Mouse (Mus musculus) urinary bladder, postnatal 4 days (tissue): ENCODE results near the gene Tatdn2.
"Not testable (repeated sequence)": the region's sequence is repeated elsewhere in the genome, so short reads cannot be mapped to it uniquely, and the experiment has no call there.

Source experiments
- DNase-seq, 2 experiments: peaks; one replicate each; pipeline ENCODE4 v3.0.0; 2021 to 2022; ENCODE audit warnings: low spot score in 2 of 2

Gene Tatdn2

DNA sequence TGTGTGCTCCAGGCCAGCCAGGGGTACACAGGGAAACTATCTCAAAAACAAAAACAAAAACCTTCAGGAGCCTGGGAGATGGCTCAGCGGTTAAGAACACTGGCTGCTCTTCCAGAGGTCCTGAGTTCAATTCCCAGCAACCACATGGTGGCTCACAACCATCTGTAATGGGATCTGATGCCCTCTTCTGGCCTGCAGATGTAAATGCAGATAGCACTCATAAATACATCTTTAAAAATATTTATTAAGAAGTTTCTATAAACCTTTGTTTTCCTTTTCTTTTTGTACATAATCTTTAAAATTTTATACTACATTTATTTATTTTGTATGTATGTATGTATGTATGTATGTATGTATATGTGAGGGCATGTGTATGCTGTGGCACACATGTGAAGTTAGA lies 24.8 kb upstream of the Tatdn2 start:
- not testable (repeated sequence) for DNase-seq

DNA sequence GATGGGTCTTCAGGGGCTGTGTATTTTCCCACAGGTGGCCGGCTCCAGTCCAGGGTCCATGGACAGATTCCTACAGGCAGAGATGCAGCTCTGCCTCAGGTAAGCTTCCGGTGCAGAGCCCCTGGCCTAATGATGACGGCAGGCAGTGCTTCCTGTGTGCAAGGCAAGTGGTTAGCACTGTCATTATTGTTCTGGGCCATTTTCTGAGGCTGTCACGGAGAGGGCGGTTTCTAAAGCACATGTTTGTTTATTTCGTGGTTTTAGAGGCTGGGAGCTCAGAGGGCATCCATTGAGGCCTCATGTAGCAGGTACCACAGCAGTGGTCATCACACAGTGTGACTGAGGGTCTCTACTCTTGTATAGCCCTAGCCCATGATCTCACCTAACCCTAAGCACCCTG lies 23.9 kb upstream of the Tatdn2 start:
- DNase-seq, result no peak

DNA sequence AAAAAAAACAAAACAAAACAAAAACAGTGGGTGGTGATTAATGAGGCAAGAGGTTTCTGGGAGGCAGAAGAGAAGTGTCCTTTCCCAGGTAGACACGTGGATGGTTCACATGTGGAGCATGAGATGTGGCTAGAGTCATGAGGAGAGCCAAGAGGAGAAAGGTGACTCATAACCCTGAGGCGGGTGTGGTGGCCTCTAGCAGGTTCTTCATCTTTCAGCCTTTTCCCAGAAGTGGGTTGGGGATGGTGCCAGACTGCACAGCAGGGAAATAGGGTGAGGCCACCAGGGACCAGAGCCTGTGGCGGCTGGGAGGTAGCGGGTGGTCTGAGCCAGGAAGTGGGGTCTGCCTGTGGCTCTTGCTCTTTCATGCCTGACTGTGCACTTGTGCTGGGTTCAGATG lies 21.6 kb upstream of the Tatdn2 start:
- no peak for DNase-seq

DNA sequence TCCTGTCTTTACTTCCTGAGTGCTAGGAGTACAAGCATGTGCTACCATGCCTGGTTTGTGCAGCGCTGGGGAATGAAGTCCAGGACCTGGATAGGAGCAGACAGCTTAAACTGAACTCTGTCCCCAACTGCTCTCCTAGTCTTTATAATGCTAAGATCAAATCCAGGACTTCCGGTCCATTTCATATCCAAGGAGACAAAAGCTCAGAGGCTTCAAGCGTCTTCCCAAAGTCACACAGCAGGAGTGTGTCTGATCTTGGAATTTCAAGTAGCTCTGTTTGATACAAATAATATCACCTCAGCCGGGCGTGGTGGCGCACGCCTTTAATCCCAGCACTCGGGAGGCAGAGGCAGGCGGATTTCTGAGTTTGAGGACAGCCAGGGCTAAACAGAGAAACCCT lies 20.9 kb upstream of the Tatdn2 start:
- no peak for DNase-seq

DNA sequence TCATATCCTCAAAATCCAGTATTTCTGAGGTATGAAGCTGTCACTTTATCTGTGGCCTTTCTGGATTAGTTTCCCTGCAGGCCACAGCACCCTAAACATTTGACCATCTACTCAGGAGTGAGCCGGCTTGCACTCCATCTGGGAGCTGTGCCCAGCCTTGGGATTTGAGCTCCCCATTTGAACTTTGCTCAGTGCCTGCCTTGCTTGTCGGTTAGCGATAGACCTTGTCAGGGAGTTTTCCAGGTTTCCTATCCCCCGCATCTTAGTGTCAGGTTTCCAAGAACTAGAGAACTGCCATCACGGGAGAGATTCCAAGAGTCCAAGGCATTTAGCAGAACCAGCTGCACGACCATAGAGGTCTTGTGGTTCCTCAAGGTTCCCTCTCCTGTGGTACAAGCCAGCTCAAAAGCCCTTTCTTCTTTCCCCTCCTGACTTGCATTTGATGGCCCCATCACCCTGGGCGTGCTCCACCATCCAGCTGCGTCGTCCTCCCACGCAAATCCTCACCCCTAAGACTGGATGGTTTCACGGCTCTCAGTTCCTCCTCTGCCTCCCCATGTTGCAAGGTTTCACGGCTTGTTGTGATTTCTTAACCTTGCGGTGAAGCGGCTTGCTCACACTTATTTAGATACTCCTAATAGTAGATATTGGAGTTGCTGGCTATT lies 19.6 kb upstream of the Tatdn2 start:
- DNase-seq, result no peak

DNA sequence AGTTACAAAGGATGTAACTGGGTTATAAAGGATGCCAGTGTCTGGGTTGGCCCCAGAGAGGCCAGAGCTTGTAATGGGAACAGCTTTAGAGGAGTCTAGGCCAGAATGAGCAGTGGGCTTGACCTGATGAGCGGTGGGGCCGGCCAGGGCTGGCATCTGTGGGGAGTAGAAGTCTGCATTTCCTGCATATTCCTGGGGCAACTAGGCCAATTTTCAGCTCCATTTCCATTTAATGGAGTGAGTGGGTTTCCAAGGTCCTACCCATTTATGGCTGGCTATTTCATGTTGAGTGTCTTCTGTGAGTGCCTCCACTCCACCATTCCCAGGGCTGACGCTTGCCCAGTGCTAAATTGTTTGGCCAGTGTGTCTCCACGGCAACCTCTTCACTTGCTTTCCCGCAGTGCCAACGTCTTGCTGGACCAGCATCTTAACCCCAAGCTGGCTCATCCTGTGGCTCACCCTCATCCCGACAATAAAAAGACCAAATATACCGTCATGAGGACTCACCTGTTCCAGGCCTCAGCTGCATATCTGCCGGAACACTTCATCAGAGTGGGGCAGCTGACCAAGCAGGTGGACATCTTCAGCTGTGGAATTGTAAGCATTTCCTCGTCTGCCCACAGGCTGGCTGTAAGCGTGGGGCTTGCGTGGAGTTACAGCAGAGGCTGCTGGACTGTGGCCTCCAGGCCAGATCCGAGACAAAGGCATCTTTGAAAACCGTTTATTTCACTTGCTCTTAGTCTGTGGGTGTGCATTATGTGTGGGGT lies 18.4 kb upstream of the Tatdn2 start:
- DNase-seq, result no peak

DNA sequence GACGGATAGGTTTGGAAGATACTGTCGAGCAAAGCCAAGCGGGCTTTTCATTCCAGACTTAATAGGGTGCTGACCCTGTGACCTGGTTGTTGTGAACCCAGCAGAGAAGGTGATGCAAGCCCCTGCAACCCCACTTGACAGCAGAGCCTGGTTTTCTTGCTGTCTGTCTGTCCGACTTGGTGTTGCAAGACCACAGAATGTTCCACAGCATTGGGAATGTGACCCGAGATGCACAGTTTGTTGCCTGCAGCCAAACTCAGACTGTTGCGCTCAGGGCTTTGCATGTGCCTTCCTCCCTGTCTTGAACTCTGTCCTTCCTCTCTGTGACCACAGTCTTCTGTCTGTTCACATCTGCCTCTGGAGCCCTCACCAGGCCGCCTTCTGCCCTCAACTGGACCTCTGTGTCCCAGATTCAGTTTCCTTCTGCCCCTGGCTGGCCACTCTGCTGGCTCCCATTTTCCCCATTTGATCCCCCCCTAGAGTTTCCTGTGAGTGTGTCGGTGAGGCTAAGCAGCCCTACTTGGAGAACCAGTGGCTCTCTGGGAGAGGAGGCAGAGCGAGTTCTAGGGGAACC lies 16.8 kb upstream of the Tatdn2 start:
- no peak for DNase-seq

DNA sequence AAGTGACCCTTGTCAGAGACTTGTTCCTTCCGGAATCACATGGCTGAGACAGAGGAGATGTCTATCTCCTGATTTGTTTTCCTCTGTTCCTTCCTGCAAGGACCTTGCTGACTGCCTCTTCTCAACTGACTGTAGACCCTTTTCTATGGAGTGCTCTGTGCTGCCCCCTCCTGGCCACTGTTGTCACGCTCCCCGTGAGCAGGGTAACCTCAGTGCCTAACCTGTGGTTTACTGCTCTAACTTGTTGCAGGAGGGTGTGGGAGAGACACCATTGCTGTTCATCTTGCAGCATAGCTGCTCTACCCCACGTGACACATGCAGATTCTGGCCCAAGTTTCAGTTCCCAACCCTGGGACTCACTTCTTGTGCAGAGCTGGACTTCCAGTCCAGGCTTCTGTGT lies 15.6 kb upstream of the Tatdn2 start:
- peak; percentile 68 to 87 for DNase-seq

DNA sequence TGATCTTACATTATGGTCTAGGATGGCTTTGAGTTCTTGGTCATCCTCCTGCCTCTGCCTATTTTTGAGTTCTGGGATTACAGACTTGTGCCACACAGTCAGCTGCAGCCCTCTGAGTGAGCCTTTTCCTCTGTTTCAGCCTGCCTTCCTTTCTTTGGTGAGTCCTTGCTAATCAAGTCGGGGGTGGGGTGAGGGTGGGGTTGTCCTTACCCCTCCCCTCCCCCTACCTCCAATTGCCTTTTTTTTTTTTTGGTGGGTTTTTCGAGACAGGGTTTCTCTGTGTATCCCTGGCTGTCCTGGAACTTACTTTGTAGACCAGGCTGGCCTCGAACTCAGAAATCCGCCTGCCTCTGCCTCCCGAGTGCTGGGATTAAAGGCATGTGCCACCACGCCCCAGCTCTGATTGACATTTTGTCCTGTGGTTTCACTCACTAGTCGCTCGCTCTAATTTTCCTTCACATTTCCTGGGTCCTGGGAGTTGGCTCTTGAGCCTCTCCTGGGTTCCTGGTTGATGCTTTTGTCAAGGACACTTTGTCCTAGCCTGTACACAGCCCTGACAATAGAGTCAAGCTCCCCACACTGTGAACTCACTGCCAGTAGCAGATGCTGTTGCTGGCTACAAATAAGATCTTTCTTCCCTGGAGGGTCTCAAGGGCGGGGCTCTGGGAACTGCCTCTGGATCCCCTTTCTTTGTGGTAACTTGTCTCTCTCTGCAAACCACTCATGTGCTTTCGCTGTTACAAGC lies 13.6 kb upstream of the Tatdn2 start:
- DNase-seq, result no peak

DNA sequence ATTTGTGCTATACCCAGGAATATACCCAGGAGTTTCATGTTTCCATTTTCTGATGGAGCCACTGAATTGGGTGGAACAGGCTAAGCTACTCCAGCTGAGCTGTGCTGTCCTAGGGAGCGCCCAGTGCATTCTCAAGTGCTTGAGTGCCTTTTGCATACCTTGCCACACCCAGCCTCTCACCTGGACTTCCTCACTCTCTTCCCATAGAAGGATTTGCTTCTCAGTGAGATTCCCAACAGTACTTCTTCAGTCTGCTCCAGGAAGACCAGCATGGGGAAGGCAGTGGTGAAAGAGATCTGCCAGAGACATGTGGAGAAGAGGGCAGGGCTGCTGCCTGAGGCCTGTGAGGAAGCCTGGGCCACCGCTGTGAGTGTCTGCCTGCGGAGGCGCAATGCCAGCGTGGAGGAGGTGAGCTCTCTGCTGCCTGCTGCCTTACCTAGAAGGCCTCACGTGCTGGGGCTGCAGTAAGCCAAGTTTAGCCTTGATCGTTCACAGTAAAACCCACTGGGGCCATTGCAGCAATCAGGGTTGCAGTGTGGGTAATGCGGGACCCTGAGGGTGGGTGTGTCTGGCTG lies 10.2 kb upstream of the Tatdn2 start:
- no peak for DNase-seq

DNA sequence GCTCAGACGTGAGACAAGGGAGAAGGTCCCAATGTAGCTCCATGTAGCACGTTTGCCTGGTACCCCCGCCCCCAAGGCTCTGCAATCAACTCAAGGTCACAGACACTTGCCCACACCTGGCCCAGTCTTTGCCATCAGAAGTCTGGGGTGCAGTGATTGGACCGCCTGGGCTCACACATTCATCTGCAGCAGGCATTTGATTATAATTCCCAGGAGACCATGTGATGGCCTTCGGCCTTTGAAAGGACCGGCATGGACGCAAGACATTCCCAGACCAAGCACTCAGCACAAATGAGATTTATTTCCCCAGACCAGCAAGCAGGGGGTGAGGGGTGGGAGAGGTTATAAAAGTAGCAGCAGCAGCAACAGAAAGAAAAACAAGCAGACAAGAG lies 6.8 kb upstream of the Tatdn2 start:
- DNase-seq, result peak in 1 of 2 experiments; percentile 34

DNA sequence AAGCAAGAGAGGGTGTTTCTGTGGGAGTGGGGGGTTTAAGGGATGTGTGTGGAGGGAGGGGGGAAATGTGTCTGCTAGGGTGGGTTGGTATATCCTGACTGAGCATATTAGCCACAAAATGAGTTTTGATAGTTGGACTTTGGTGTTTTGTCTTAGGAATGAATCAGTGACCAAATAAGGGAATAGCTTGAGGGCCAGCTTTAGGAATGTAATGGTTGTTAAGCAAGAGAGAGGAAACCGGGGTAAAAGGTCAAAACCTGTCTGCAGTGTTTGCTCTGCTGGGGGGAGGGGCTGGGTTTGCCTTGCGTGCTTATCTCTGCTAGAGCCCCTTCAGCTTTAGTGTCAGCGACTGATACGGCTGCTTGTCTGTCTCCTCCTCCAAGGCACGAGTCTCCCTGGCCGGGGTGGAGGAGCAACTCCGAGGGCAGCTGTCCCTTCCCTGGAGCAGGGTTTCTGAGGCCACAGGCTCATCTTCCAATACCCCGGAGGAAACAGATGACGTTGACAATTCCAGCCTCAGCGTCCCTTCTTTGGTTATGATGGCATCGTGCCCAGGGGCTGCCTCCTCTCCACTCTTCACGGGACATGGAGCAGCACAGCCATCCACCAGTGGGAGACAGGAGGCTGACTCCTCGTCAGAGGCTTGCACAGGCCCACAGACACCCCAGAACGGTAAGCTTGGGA lies 6.3 kb upstream of the Tatdn2 start:
- peak; percentile 71 to 74 for DNase-seq

DNA sequence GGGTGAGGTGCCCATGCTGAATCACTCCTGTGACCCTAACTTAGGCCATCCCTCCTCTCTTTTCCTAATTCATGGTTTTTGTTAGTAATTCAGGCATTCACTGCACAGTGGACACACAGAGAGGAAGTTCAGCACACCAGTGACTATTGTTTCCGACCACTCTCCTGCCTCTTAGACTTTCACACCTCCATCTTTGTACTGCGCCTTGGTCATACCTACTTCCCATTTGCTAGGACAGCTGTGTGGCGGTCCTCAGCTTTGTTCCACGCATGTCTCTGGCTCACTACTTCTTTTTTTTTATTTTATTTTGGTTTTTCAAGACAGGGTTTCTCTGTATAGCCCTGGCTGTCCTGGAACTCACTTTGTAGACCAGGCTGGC lies 5.8 kb upstream of the Tatdn2 start:
- DNase-seq, result no peak

DNA sequence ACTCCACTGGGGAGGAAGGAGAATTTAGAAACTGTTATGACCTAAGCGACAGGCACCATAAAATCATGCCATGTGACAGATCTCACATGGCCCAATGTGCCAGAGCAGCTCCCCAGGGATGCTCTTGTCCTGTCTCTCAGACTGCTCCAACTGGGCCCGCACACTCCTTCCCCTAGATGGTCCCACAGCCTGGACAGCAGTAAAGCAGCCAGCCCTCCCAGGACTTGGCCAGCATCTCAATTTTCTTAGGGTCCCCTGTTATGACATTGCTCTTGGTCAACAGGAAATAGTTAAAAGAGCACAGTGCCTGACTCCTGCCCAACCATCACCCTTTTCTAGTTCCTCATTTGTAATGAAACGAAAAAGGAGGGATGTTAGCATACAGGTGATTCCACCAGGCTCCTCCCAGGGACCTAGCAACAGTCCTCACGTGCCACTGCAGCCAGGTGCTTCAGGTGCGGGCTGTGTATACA lies 4.2 kb upstream of the Tatdn2 start:
- DNase-seq, result no peak

DNA sequence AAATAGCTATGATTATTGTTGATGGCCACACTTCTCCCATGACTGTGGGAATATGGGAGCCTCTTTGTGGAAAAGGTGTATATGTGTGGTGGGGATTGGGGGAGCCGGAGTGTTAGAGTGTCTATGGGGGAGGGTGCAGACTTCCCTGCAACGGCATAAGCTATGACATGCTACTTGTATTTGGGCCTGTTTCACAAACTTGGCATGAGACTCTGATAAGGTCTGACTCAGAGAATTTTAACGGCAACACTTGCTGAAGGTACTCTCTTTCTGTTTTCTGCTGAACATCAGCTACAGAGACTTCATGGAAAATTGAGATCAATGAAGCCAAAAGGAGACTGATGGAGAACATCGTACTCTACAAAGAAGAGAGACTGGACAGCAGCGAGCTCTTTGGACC lies 3.5 kb upstream of the Tatdn2 start:
- DNase-seq, result no peak

DNA sequence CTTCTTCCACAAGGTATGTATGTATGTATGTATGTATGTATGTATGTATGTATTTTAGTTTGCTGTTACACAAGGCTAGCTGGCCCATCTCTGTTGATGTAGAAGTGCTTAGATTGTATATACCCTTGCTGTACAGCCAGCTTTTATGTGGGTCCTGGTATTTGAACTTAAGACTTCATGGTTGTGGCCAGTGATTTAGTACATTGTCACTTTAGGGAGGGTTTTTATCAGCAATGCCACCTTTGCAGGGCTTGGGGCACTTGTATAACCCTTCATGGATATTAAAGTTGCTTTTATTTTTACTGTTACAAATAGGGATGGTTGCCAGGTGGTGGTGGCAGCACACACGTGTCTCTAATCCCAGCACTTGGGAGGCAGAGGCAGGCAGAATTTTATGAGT lies 1.6 kb upstream of the Tatdn2 start:
- DNase-seq, result no peak

DNA sequence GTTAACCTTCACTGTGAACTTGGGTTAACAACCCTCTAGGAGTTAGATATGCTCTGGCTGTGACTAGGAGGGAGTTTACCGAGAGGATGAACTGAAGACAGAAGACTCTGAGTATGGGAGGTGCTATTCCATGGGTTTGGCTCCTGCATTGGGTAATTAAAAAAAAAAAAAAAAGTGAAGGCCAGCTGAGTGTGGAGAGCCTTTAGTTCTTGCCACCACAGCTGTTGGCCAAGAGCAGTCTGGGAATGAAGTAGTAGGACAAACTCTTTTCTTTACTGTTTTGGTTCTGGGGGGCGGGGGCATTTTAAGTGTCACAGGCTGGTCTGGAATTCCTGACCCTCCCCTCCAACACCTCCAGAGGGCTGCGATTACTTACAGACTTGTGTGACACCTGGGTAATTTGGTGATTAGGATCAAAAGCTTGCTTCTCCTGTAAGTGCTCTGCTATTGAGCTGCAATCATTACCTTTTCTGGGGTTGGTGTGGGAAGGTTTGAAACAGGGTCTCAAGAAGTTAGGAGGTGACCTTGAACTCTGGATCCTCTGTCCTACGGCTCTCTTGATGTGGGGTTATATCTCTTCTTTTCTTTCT lies 989 bp upstream of the Tatdn2 start:
- DNase-seq, result no peak

DNA sequence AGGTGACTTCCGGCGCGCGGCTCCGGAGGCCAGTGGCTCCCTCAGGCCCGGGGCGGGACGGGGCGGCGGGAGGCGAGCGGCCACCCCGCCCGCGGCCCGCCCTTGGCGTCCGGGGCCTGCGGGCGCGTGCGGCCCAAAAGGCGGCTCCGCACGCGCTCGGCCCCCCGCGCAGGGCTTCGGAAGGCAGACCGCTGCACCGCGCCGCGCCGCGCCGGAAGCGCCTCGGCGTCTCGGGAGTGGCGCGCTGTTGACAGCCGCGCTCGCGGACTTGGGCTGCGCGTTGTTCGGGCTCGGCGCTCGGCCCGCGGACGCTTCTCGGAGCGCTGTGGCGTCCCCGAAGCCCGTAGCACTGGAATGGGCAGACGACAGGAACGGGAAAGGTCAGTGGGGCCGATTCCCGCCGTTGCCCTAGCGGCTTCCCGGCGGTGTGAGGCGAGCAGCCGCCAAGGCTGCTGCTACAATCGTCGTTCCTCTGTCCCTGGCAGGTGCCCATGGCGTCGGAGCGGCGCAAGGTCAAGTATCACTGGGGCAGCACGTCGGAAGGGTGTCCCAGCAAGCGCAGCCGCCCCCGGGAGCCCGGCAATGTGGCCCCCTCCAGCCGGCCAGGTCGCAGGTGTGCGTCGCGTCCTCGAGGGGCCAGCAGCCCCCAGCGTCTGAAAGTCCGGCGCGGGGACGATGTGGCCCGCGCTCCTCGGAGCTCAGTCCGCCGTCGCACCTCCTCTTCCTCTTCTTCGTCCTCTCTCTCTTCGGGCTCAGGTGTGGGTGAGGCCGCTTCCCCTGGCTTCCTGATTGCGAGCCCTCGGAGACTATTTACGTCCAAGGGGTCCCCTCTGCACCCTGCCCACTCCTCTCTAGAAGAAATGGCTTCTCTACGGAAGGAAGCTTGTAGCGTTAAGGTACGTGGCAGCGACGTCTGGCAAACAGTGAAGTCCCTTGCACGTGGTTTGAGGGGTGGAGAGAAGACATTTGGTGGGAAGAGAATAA lies 664 bp downstream of the Tatdn2 start:
- DNase-seq, result peak in 1 of 2 experiments; percentile 29

DNA sequence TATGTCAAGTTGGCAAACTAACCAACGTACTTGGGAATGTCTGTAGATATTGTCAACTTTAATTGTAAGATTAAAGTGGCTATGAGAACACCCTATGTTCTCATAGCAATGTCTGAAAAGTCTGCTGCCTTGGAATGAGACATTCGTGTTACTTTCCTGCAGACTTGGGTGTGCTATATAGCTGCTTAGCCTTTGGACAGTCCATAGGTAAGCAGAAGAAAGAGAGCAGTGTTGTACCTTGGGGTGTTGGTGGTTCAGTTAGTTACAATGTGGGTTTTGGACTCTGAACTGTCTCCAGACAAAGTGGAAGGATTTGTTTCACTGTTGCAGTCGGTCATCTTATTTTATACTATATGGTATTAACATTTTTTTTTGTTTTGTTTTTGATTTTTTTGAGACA lies 15.9 kb downstream of the Tatdn2 start:
- DNase-seq, result no peak

DNA sequence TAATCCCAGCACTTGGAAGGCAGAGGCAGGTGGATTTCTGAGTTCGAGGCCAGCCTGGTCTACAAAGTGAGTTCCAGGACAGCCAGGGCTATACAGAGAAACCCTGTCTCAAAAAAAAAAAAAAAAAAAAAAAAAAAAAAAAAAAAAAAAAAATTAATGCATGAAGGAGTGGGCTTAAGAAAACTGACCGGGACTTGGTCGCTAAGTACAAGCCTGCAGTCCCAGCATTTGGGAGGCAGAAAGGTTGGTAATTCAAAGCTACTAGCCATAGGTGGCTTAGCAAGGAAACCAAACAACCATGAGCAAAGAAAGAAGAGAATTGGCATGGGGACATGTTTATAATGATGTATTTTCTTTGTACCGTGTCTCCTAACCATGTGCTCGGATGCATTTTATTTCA lies 16.5 kb downstream of the Tatdn2 start:
- not testable (repeated sequence) for DNase-seq
